ENCODE assay signal across 19 mouse cellular contexts in genomic region chr17:83089856-83090692, GRCm38 (mm10).
DNase-seq lines count a peak whose midpoint lies in the region; ATAC-seq lines count a peak whose summit lies in the region.
"Had no signal": no experiment of that assay in that cellular context is flagged by ENCODE, and none has a peak within 500 bp of the region (broad histone marks: within the 10 kb centered on the region; RNA-seq: fewer than 3 reads in every experiment).

No protein-coding gene starts in this region.

- no peaks in the 10 kb centered on the region for H3K4me1 ChIP-seq in stomach, embryonic 15.5 days
- H3K4me1 ChIP-seq: lung, embryonic 15.5 days; midbrain, embryonic 10.5 days had no signal

- peak overlapping the region; percentile 41; the same call in 1 of the 2 replicates for H3K27ac ChIP-seq in stomach, embryonic 15.5 days
- H3K27ac ChIP-seq: forebrain, embryonic 13.5 days; liver, embryonic 14.5 days; lung, embryonic 15.5 days; macrophage; midbrain, embryonic 10.5 days had no signal

- ATAC-seq in stomach, embryonic 15.5 days (ENCODE audit: insufficient read depth, low FRiP score, low read depth): peak; percentile 45; the same call in 1 of the 2 replicates
- ATAC-seq: CD4-positive, CD25-positive, alpha-beta regulatory T cell, adult 4 months; forebrain, embryonic 13.5 days had no signal

- intact Hi-C loops in heart, postnatal 36 days (cut with DNase I): no loop called here

- no peak overlapping the region for H3K4me2 ChIP-seq in stomach, embryonic 15.5 days
- H3K4me2 ChIP-seq: forebrain, embryonic 13.5 days; lung, embryonic 15.5 days had no signal

- no peaks in the 10 kb centered on the region for H3K36me3 ChIP-seq in stomach, embryonic 15.5 days
- H3K36me3 ChIP-seq: lung, embryonic 15.5 days; midbrain, embryonic 10.5 days had no signal

- no peaks in the 10 kb centered on the region for H3K27me3 ChIP-seq in stomach, embryonic 15.5 days (replicated peaks)
- H3K27me3 ChIP-seq: forebrain, embryonic 13.5 days; lung, embryonic 15.5 days had no signal

- no peak overlapping the region for H3K9ac ChIP-seq in stomach, embryonic 15.5 days
- H3K9ac ChIP-seq: forebrain, embryonic 13.5 days; liver, embryonic 14.5 days; lung, embryonic 15.5 days had no signal

- 47% methylated on average over 10 of the region's 10 CpGs for WGBS in stomach, embryonic 15.5 days

- no peaks in the 10 kb centered on the region for H3K9me3 ChIP-seq in stomach, embryonic 15.5 days
- H3K9me3 ChIP-seq: lung, embryonic 15.5 days; midbrain, embryonic 10.5 days had no signal

- DNase-seq in adrenal gland, postnatal 10 days: peak; percentile 35
- DNase-seq in adrenal gland, postnatal 4 days (ENCODE audit: low spot score in 2 of 2): no peak
- DNase-seq in heart, adult 18-20 months: peak; percentile 46 to 53
- DNase-seq in heart, postnatal 36 days: no peak
- DNase-seq in NIH3T3 (ENCODE audit: low read depth): peak; percentile 22
- DNase-seq in Muller cell, postnatal 12 days (ENCODE audit: inconsistent ontology term): no peak
- DNase-seq: cerebellum, adult 11 months; gastrocnemius, postnatal 36 days; kidney, adult 8-10 months; kidney, postnatal 14 days; retina, postnatal 1 day; thymus, postnatal 14 days had no signal

- H3K4me3 ChIP-seq in stomach, embryonic 15.5 days (replicated peaks): no peak overlapping the region
- H3K4me3 ChIP-seq: forebrain, embryonic 13.5 days; lung, embryonic 15.5 days; midbrain, embryonic 10.5 days had no signal

Comparison
In these comparisons a context has a peak if more than half of its experiments do, and no peak if none do; other contexts are left out.
1. DNase-seq: peak in adrenal gland, postnatal 10 days (single experiment), heart, adult 18-20 months (2 of 2) and NIH3T3 (single experiment); none in adrenal gland, postnatal 4 days (0 of 2), heart, postnatal 36 days (0 of 2) and Muller cell, postnatal 12 days (single experiment).